Mouse (Mus musculus): ENCODE results near the gene Slc52a3.

DNA sequence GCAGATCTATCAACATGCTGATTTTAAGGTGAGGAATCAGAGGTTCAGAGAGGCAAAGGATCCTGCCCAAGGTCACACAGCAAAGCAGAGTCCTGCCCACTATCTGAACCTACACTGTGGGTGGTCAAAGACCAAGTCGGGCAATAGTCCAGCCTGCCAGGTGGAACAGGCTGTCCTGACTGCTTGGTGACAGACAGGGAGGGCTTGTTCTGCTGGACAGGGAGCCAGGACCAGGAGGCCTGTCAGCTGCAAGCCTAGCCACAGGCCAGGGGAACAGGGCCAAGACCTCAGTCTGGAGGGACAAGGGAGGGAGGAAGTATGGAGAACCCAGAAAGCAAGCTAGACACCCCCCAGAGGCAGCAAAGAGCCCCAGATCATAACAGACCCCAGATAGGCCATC lies 59.1 kb downstream of the Slc52a3 start:
- TF ChIP-seq POLR2A (IDR thresholded peaks at IDR 0.05; ENCODE audit: low read depth, low read length): no peak
- no peak for TF ChIP-seq CTCF (IDR thresholded peaks at IDR 0.05; ENCODE audit: borderline replicate concordance, insufficient read depth, low read length)

Measured in embryonic fibroblast, embryonic 13.5 days (primary cell).